Mouse (Mus musculus) adrenal gland, postnatal 0 days (tissue): Measurements from ENCODE around the gene Natd1. TPM values are rescaled to one million over a fixed set of nuclear protein-coding genes. Genes with fewer than 3 reads are reported as not detected.

Experiments used
- polyA plus RNA-seq: library from polyadenylated mRNA; unstranded; fragments of >200 nt; fragmentation: Nextera tagmentation; extraction: Ambion mirVana; gene quantifications from 2 replicates; pipeline ENCODE4 v1.2.1, GENCODE M21; 2015

The Natd1 gene
- 11.1 and 12.3 TPM in 2 replicates for polyA plus RNA-seq

DNA sequence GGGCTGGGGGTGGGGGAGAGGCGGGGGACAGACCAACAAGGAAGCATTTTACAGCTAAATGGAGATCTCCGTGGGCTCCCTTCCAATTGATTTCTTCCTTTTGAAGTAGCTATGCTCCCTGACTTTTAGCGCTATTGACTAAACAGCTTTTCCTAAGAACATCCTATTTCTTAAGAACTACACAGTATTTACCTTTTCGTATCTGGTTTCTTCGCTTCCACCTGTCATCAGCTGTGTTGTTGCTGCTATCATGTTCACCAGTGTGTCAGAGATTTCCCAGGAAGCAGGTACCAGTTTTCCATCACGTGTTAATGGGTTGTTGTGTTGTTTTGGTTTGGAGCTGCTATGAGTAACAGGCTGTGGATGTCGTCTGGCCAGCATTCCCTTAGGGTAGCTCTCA, at the start of gene Natd1:
Gene Natd1, minus strand, starts transcription at position 260 of the 400 bp plus-strand sequence.

DNA sequence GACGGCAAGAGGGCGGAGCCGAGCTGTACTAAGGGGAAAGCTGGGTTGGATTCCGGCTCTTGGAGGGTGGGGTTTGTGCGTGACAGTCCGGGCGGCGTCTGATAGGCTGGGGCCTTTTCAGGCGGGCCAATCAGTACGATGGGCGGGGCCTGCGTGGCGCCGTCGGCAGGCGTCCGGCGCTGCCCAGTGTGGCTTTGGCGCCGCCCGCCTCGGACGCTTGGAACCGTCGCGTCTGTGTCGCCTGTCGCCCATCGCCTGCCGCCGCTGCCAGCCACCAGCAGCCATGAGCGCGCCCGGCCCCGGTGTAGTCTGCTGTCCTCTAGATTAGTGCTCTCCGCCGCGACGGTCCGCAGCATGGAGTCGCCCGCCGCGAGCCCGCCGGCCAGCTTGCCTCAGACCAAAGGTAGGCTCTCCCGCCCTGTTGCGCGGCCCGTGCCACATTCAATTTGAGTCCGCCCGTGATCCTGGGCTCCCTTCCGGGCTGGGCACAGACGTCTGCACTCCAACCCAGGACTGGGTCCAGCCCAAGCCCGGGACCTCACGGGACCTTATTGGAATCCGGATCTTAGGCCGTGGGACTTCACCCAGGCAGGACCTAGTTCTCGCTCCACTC, 17.4 kb upstream of the Natd1 start, which contains the start of gene Map2k3:
Gene Map2k3, plus strand, starts transcription at position 165 of the 613 bp plus-strand sequence.

DNA sequence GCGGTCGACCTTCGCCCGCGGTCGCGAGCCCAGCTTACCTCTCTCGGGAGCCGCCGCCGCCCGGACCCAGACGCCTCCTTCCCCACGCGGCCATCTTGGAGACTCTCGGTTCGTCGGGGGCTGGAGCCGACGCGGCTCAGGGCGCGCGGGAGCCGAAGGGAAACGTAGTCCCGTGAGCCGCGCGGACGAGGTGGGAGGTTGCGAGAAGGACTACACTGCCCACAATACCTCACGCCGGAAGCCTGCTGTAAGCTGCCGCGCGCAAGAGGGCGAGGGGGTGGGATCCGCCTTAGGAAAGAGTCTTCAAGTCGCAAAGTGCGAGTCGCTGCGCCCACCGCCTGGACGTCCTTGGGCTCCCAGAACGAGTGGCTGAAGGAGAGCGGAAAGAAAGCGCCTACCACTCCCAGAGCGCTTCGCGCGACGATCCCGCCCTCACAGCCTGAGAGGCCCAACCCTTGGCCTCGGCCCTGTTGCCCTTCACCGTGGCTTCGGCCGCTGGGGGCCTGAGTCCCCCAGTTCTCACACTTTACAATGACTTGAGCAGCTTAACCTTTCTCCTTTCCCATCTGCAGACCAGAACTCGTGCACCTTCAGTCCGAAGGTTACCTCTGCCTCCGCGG, 35.8 kb downstream of the Natd1 start, which contains the start of gene Tmem11:
Gene Tmem11, minus strand, starts transcription at position 598 of the 620 bp plus-strand sequence.

Other genes with a start within 250 kb of the Natd1 start
- 19.4 and 21.3 TPM in 2 replicates for gene Llgl1, start 215.0 kb downstream of the Natd1 start, polyA plus RNA-seq
- gene Flii, start 187.5 kb downstream of the Natd1 start, polyA plus RNA-seq, result 45.0 and 63.2 TPM in 2 replicates
- 10.6 and 21.4 TPM in 2 replicates for gene Mief2, start 186.4 kb downstream of the Natd1 start, polyA plus RNA-seq
- 5.9 and 9.2 TPM in 2 replicates for gene Top3a, start 137.4 kb downstream of the Natd1 start, polyA plus RNA-seq
- 1.8 and 2.3 TPM in 2 replicates for gene Smcr8, start 137.2 kb downstream of the Natd1 start, polyA plus RNA-seq
- gene Shmt1, start 103.0 kb downstream of the Natd1 start, polyA plus RNA-seq, result 27.4 and 79.2 TPM in 2 replicates
- 50.2 and 51.8 TPM in 2 replicates for gene Dhrs7b, start 84.1 kb downstream of the Natd1 start, polyA plus RNA-seq
- 52.7 and 52.9 TPM in 2 replicates for gene Tmem11, start 35.5 kb downstream of the Natd1 start, polyA plus RNA-seq
- 47.7 and 99.6 TPM in 2 replicates for gene Map2k3, start 17.3 kb upstream of the Natd1 start, polyA plus RNA-seq
- gene Kcnj12, start 107.8 kb upstream of the Natd1 start, polyA plus RNA-seq, result 1.4 and 2.2 TPM in 2 replicates
- 1.8 and 2.5 TPM in 2 replicates for gene Tnfrsf13b, start 212.0 kb upstream of the Natd1 start, polyA plus RNA-seq